In the genomic region with DNA sequence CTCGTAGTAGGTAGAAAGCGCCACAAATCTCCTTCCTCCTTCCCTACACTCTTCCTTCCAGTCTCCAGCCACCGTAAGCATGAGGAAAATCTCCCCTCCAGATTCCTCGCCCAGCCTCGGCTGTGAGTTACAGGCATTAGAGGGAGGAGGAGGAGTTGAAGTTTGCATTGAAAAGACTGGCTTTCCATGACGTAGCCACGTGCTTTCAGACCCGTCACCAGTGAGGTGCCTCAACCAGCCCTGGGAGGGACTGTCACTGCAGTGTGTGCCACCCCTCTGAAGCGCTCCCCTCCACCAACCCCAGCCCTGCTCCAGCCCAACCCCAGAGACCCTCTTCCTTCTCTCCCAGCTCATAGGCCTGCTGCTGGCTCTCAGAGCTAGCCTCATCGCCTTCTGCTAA, we compare ENCODE assay signal across 8 mouse cellular contexts. TPM values are rescaled to one million over a fixed set of nuclear protein-coding genes. Genes with fewer than 3 reads are reported as not detected.
DNase-seq lines count a peak whose midpoint lies in the region; ATAC-seq and TF ChIP-seq lines count a peak whose summit lies in the region.

No protein-coding gene starts in this region.

- no peaks in the 10 kb centered on the region for H3K36me3 ChIP-seq in kidney, postnatal 0 days (ENCODE audit: insufficient read depth, low read length)
- H3K36me3 ChIP-seq in embryonic facial prominence, embryonic 14.5 days (ENCODE audit: control insufficient read depth, insufficient read depth, low read length) = no peaks in the 10 kb centered on the region
- no peaks in the 10 kb centered on the region for H3K36me3 ChIP-seq in hindbrain, embryonic 13.5 days
- no peaks in the 10 kb centered on the region for H3K36me3 ChIP-seq in limb, embryonic 11.5 days (ENCODE audit: control insufficient read depth, insufficient read depth, low read length)

- TF ChIP-seq CTCF in kidney, postnatal 0 days (IDR thresholded peaks at IDR 0.05; ENCODE audit: low read depth) = no peak

- no peaks in the 10 kb centered on the region for H3K9me3 ChIP-seq in kidney, postnatal 0 days (replicated peaks; ENCODE audit: low read length)
- no peaks in the 10 kb centered on the region for H3K9me3 ChIP-seq in embryonic facial prominence, embryonic 14.5 days (ENCODE audit: control insufficient read depth, low read length)
- no peaks in the 10 kb centered on the region for H3K9me3 ChIP-seq in hindbrain, embryonic 13.5 days
- no peaks in the 10 kb centered on the region for H3K9me3 ChIP-seq in limb, embryonic 11.5 days (ENCODE audit: control insufficient read depth, low read length)

- peak overlapping the region; percentile 43 for H3K4me2 ChIP-seq in kidney, postnatal 0 days (ENCODE audit: low read length)
- peak overlapping the region; percentile 71 for H3K4me2 ChIP-seq in embryonic facial prominence, embryonic 14.5 days (ENCODE audit: low read depth, low read length)
- peak overlapping the region; percentile 88 for H3K4me2 ChIP-seq in hindbrain, embryonic 13.5 days
- peak overlapping the region; percentile 39 for H3K4me2 ChIP-seq in limb, embryonic 11.5 days (ENCODE audit: low read depth, severe bottlenecking)

- no peaks in the 10 kb centered on the region for H3K4me1 ChIP-seq in kidney, postnatal 0 days (replicated peaks; ENCODE audit: insufficient read depth, low read length)
- H3K4me1 ChIP-seq in embryonic facial prominence, embryonic 14.5 days (ENCODE audit: control insufficient read depth, insufficient read depth, low read length) = peaks cover 16% of the 10 kb centered on the region; the same call in 1 of the 2 replicates
- H3K4me1 ChIP-seq in hindbrain, embryonic 13.5 days (replicated peaks) = peaks cover 17% of the 10 kb centered on the region
- H3K4me1 ChIP-seq in limb, embryonic 11.5 days (ENCODE audit: control insufficient read depth, insufficient read depth, low read length) = peaks cover 6% of the 10 kb centered on the region; the same call in 1 of the 2 replicates

- no peaks in the 10 kb centered on the region for H3K27me3 ChIP-seq in kidney, postnatal 0 days (ENCODE audit: insufficient read depth, low read length)
- H3K27me3 ChIP-seq in embryonic facial prominence, embryonic 14.5 days (replicated peaks; ENCODE audit: control insufficient read depth, insufficient read depth, low read length) = peaks cover 23% of the 10 kb centered on the region
- no peaks in the 10 kb centered on the region for H3K27me3 ChIP-seq in hindbrain, embryonic 13.5 days
- peaks cover 12% of the 10 kb centered on the region for H3K27me3 ChIP-seq in limb, embryonic 11.5 days (ENCODE audit: control insufficient read depth, insufficient read depth, low read length)

- 4% methylated on average over 10 of the region's 10 CpGs for WGBS in kidney, postnatal 0 days
- 2% methylated on average over 10 of the region's 10 CpGs for WGBS in embryonic facial prominence, embryonic 14.5 days
- under 1% methylated on average over 10 of the region's 10 CpGs for WGBS in hindbrain, embryonic 13.5 days
- 3% methylated on average over 10 of the region's 10 CpGs for WGBS in limb, embryonic 11.5 days

- ATAC-seq in kidney, postnatal 0 days (replicated peaks; ENCODE audit: low FRiP score, low read depth) = no peak
- peak; percentile 87 for ATAC-seq in embryonic facial prominence, embryonic 14.5 days (ENCODE audit: low read depth)
- ATAC-seq in hindbrain, embryonic 13.5 days (ENCODE audit: low FRiP score) = peak; percentile 92
- ATAC-seq in limb, embryonic 11.5 days (ENCODE audit: insufficient number of reproducible peaks, low FRiP score, low TSS enrichment, low read depth) = peak; percentile 82; the same call in 1 of the 2 replicates

- H3K27ac ChIP-seq in kidney, postnatal 0 days = no peak overlapping the region
- H3K27ac ChIP-seq in embryonic facial prominence, embryonic 14.5 days (replicated peaks; ENCODE audit: low read depth, low read length) = no peak overlapping the region
- H3K27ac ChIP-seq in hindbrain, embryonic 13.5 days = peak overlapping the region; percentile 80
- H3K27ac ChIP-seq in limb, embryonic 11.5 days (replicated peaks; ENCODE audit: low read depth, low read length) = no peak overlapping the region

- peak overlapping the region; percentile 9; the same call in 1 of the 2 replicates for H3K4me3 ChIP-seq in kidney, postnatal 0 days (replicated peaks; ENCODE audit: low read depth, low read length)
- peak overlapping the region; percentile 39 for H3K4me3 ChIP-seq in embryonic facial prominence, embryonic 14.5 days (ENCODE audit: low read depth, low read length)
- peak overlapping the region; percentile 59 for H3K4me3 ChIP-seq in hindbrain, embryonic 13.5 days
- H3K4me3 ChIP-seq in limb, embryonic 11.5 days (ENCODE audit: low read depth, low read length) = peak overlapping the region; percentile 7

- no peak overlapping the region for H3K9ac ChIP-seq in kidney, postnatal 0 days (ENCODE audit: low read depth, low read length)
- peak overlapping the region; percentile 56 for H3K9ac ChIP-seq in embryonic facial prominence, embryonic 14.5 days (ENCODE audit: low read depth, low read length)
- H3K9ac ChIP-seq in hindbrain, embryonic 13.5 days = peak overlapping the region; percentile 78
- H3K9ac ChIP-seq in limb, embryonic 11.5 days (ENCODE audit: low read length) = no peak overlapping the region; the same call in 1 of the 2 replicates

- no peak for DNase-seq in kidney, postnatal 0 days (ENCODE audit: low spot score)
- no peak for DNase-seq in kidney, adult 11 months
- DNase-seq in embryonic facial prominence, embryonic 14.5 days (ENCODE audit: low spot score) = peak; percentile 71
- peak; percentile 55 for DNase-seq in limb, embryonic 11.5 days (ENCODE audit: low spot score)
- peak; percentile 57 for DNase-seq in right cerebral cortex, postnatal 14 days
- DNase-seq in thymus, postnatal 4 days = no peak
- no peak for DNase-seq in MN1 (ENCODE audit: low spot score)

RNA-seq across cellular contexts. Expression of a gene that starts 0.5 kb away (rescaled TPM):
- 0.06 and 0.16 TPM in 2 replicates for polyA plus RNA-seq in kidney, postnatal 0 days (2015; fragmentation: Nextera tagmentation; extraction: Ambion mirVana)
- polyA plus RNA-seq in embryonic facial prominence, embryonic 14.5 days (2014; fragmentation: Nextera tagmentation; extraction: Ambion mirVana) = 1.5 and 1.7 TPM in 2 replicates
- polyA plus RNA-seq in hindbrain, embryonic 13.5 days (2015; fragmentation: Nextera tagmentation; extraction: Ambion mirVana) = 21.3 and 23.1 TPM in 2 replicates
- 0.18 TPM in 1 of 2 replicates, not detected in the other for polyA plus RNA-seq in limb, embryonic 11.5 days (2014; fragmentation: Nextera tagmentation; extraction: Ambion mirVana)

Comparison
In these comparisons a context has a peak if more than half of its experiments do, and no peak if none do; other contexts are left out.
1. DNase-seq: peak in embryonic facial prominence, embryonic 14.5 days (single experiment), limb, embryonic 11.5 days (single experiment) and right cerebral cortex, postnatal 14 days (single experiment); none in kidney, postnatal 0 days (single experiment), kidney, adult 11 months (single experiment), thymus, postnatal 4 days (single experiment) and MN1 (single experiment).
2. H3K4me3 ChIP-seq: peak in every context shown above with its lines; median percentile 59 in hindbrain, embryonic 13.5 days; 39 in embryonic facial prominence, embryonic 14.5 days; 9 in kidney, postnatal 0 days; 7 in limb, embryonic 11.5 days.
3. H3K9ac ChIP-seq: peak in embryonic facial prominence, embryonic 14.5 days (single experiment) and hindbrain, embryonic 13.5 days (single experiment); none in kidney, postnatal 0 days (single experiment) and limb, embryonic 11.5 days (single experiment).
4. Peak in every context shown above with its lines, with median percentiles within 50 percentile points of each other: H3K4me2 ChIP-seq.